Mouse (Mus musculus) kidney, adult 2 months (tissue): Measurements from ENCODE around the gene Cyp2w1. TPM values are rescaled to one million over a fixed set of nuclear protein-coding genes. Genes with fewer than 3 reads are reported as not detected.

Experiments
- DNase-seq: peaks from one replicate; pipeline ENCODE4 v3.0.0; 2021
- H3K27ac ChIP-seq: fragments of 200-500 bp; 2 replicates; pipeline ENCODE4 v1.5.1; 2012; ENCODE audit warnings: low read depth, low read length, control low read depth, inconsistent platforms; ENCODE audit not compliant: insufficient read depth
- H3K27me3 ChIP-seq: fragments of 200-500 bp; replicated peaks from 2 replicates; pipeline ENCODE4 v1.6.1; 2012; ENCODE audit warnings: mild to moderate bottlenecking, moderate library complexity, low read length, inconsistent platforms; ENCODE audit not compliant: control insufficient read depth, insufficient read depth
- H3K36me3 ChIP-seq: fragments of 200-500 bp; 2 replicates; pipeline ENCODE4 v1.6.1; 2012; ENCODE audit warnings: mild to moderate bottlenecking, moderate library complexity, low read length, inconsistent platforms; ENCODE audit not compliant: control insufficient read depth, insufficient read depth
- H3K4me1 ChIP-seq: fragments of 200-500 bp; 2 replicates; pipeline ENCODE4 v1.6.1; 2011; ENCODE audit warnings: low read length; ENCODE audit not compliant: control insufficient read depth, insufficient read depth
- H3K4me3 ChIP-seq: fragments of 200-500 bp; 2 replicates; pipeline ENCODE4 v1.5.1; 2011; ENCODE audit warnings: mild to moderate bottlenecking, low read depth, low read length, control low read depth; ENCODE audit not compliant: insufficient read depth
- CTCF ChIP-seq: fragments of 200-500 bp; conservative IDR thresholded peaks from 2 replicates; pipeline ENCODE4 v1.5.1; 2011; ENCODE audit warnings: low read depth, mild to moderate bottlenecking, control low read depth, low read length, moderate library complexity, mixed read lengths; ENCODE audit not compliant: insufficient read depth, insufficient read length
- POLR2A ChIP-seq: fragments of 200-500 bp; IDR thresholded peaks from one replicate; pipeline ENCODE4 v1.6.1; 2011; ENCODE audit warnings: low read depth, low read length, control low read depth
- WGBS: fragments of 180-500 bp; shearing (Covaris S2); methylation state at CpG from one replicate; pipeline ENCODE4 v1.1.7; 2018; 5-methylcytosine and 5-hydroxymethylcytosine counted together
- polyA plus RNA-seq: library from polyadenylated mRNA; depleted of rRNA; stranded (reverse); fragments of >200 nt; gene quantifications from 2 replicates; pipeline ENCODE4 v1.2.3, GENCODE M21; 2012; rRNA removed

The Cyp2w1 gene
- polyA plus RNA-seq, 1 experiment = not detected

DNA sequence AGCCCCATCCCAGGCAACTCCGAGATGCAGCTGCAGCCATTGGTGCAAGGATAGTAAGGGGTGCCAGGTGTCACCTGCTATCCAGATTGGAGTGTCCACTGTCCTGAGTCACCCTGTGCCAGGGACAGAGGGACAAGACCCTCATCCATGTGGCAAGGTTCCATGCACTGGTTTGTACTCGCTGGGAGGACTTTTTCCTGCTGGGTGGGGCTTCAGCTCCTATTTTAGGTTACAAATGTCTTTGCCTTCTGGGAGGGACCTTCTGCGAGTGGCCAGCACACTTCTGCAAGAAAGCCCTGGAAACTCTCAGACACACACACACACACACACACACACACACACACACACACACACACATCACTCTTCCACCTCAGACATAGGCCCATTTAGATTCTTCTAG, 53.5 kb downstream of the Cyp2w1 start:
- no peak for DNase-seq
- peak overlapping the region; percentile 14; the same call in 1 of the 2 replicates for H3K27ac ChIP-seq
- TF ChIP-seq CTCF = no peak
- no peak for TF ChIP-seq POLR2A
- H3K36me3 ChIP-seq = no peaks in the 10 kb centered on the region
- H3K4me1 ChIP-seq = 0 out of 2 replicates have a peak, but pooled peaks cover 4% of the 10 kb centered on the region
- WGBS = 62% methylated on average over 3 of the region's 3 CpGs
- no peak overlapping the region for H3K4me3 ChIP-seq
- H3K27me3 ChIP-seq = no peaks in the 10 kb centered on the region

Other genes starting within 250 kb of the Cyp2w1 start
- 6.4 and 7.1 TPM in 2 replicates for gene Prkar1b, start 202.6 kb upstream of the Cyp2w1 start, polyA plus RNA-seq
- gene Dnaaf5, start 202.4 kb upstream of the Cyp2w1 start, polyA plus RNA-seq = 16.3 and 17.5 TPM in 2 replicates
- gene Sun1, start 152.0 kb upstream of the Cyp2w1 start, polyA plus RNA-seq = 40.0 and 41.0 TPM in 2 replicates
- 79.3 and 96.2 TPM in 2 replicates for gene Get4, start 100.3 kb upstream of the Cyp2w1 start, polyA plus RNA-seq
- 29.5 and 34.2 TPM in 2 replicates for gene Adap1, start 27.0 kb upstream of the Cyp2w1 start, polyA plus RNA-seq
- 114 and 125 TPM in 2 replicates for gene Cox19, start 1.2 kb upstream of the Cyp2w1 start, polyA plus RNA-seq
- 39.1 and 43.0 TPM in 2 replicates for gene Gpr146, start 25.1 kb downstream of the Cyp2w1 start, polyA plus RNA-seq
- gene C130050O18Rik, start 52.7 kb downstream of the Cyp2w1 start, polyA plus RNA-seq = 3.0 and 4.3 TPM in 2 replicates
- 2.7 and 3.8 TPM in 2 replicates for gene Gper1, start 70.5 kb downstream of the Cyp2w1 start, polyA plus RNA-seq
- gene 3110082I17Rik, start 107.9 kb downstream of the Cyp2w1 start, polyA plus RNA-seq = 4.8 and 6.0 TPM in 2 replicates
- gene Zfand2a, start 131.9 kb downstream of the Cyp2w1 start, polyA plus RNA-seq = 11.8 and 12.4 TPM in 2 replicates
- gene Uncx, start 190.9 kb downstream of the Cyp2w1 start, polyA plus RNA-seq = 1.1 and 1.5 TPM in 2 replicates